Mouse (Mus musculus) gastrocnemius, postnatal 25 days (tissue): ENCODE data around the gene Uchl3. TPM values are rescaled to one million over a fixed set of nuclear protein-coding genes. Genes with fewer than 3 reads are reported as not detected.

Experiments
- DNase-seq: peaks from one replicate; pipeline ENCODE4 v3.0.0; 2022
- long read RNA-seq, 2 experiments: library from polyadenylated mRNA; stranded (forward); transcript quantifications; one replicate each; pipeline ENCODE4 v2.0.0; 2021
- total RNA-seq, 2 experiments: library from RNA; stranded (reverse); gene quantifications; 1 replicate in 1 of 2; 2 replicates in 1 of 2; pipeline ENCODE4 v1.2.3; 2021

The Uchl3 gene
- 10 to 100 TPM; 25.3 to 27.1 TPM for total RNA-seq
- long read RNA-seq, experiment 1, partial matches to known transcripts: 2 of 109 reads
- long read RNA-seq, experiment 1, other reads (novel, unspliced or antisense): 107 of 109 reads
- long read RNA-seq, experiment 2, partial matches to known transcripts: 1 of 92 reads
- long read RNA-seq, experiment 2, other reads (novel, unspliced or antisense): 91 of 92 reads

DNA sequence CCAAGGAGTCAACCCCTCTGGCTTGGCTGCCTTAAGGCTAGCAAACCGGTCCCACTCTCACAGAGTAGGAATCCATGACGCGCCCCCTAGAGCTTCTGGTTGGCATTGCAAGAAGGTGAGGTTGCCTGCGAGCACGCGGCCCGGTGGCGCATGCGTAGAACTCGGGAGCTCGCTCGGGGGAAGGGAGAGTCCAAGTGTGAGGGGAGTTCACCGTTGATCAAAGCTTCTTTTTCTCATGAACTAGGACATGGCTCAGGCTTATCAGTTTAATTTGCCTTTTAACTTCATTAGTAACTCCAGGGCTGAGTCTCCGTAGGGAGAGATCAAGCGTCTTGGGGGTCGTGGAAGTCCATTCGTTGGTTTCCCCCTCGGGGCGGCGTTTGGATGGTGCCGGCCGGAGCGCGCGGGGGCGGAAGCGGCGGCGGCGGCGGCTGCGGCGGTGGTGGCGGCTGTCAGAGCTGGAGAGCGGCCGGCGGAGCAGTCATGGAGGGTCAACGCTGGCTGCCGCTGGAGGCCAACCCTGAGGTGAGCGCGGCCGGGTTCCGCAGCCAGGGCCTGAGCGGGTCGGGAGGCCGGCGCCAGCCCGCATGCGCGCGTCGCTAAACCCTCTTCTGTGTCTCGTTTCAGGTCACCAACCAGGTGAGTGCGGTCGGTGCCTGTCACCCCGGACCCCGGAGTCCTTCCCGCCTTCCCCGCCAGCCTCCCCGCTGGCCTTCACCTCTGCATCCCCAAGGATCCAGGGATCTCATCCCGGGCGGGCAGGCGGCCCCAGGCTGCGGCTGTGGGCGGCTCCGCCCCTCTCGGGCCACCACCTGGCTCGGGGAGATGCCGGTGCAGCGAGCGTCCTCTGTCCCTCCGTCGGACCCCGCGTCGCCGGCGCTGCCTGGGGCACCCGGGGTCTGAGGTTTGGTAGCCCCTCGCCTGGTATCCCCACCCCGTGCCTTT, at the start of gene Uchl3:
Gene Uchl3, plus strand, starts transcription at position 387 of the 945 bp plus-strand sequence.
- DNase-seq: peak; percentile 86

DNA sequence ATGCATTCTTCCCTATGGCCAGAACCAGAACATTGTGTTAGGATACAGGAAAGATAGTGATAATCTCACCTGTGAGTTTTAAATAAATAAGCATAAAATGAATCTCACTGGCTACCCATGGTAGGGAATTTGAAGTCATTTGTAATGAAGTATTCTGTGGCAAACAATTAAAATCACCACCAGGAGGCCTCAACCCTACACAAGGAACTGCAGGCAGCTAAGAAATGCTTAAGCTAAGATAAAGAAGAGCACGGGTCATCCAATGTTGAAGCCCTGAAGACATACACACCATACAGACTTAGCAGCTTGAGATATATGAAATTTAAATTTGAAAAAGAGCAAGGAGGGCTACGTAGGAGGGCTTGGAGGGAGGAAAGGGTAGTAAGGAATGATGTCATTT, 47.9 kb upstream of the Uchl3 start:
- no peak for DNase-seq

DNA sequence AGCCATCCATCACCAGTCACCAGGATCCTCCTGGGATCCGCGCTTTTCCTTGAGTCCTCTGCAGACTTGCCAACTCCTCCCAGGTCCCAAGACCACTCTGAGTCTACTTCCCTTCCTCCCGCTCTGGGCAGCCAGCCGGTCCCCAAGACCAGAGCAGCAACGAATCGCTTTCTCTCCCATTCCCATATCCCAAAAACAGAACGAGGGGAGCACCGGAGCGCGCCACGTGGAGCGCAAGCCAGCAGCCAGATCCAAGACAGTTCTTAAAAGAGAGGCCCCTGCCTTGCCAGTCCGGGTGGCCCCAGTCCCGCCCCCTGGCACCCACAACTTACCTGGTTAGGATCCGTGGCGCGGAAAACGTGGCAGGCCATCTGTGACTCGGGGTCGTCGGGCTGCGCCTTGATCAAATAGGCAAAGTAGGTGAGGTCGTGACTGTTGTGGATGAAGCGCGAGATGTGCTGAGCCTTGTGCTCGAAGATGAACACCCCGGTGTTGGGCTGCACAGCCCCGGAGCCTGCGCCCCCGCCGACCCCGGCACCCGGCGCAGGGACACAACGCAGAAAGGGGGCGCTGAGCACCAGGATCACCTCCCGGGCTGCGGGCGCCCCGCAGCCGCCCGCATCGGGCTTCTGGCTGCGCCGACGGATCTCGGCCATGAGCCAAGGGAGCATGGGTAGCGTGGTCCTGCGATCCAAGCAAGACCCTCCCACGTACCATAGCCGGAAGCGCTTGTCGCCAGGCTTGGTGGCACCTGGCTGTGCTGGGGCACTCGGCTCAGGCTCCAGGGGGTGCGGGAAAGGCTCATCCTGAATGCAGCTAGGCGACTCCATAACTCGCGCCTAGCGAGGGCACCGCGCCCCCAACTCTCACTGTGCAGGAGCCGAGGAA, 45.9 kb upstream of the Uchl3 start:
- peak; percentile 20 for DNase-seq

DNA sequence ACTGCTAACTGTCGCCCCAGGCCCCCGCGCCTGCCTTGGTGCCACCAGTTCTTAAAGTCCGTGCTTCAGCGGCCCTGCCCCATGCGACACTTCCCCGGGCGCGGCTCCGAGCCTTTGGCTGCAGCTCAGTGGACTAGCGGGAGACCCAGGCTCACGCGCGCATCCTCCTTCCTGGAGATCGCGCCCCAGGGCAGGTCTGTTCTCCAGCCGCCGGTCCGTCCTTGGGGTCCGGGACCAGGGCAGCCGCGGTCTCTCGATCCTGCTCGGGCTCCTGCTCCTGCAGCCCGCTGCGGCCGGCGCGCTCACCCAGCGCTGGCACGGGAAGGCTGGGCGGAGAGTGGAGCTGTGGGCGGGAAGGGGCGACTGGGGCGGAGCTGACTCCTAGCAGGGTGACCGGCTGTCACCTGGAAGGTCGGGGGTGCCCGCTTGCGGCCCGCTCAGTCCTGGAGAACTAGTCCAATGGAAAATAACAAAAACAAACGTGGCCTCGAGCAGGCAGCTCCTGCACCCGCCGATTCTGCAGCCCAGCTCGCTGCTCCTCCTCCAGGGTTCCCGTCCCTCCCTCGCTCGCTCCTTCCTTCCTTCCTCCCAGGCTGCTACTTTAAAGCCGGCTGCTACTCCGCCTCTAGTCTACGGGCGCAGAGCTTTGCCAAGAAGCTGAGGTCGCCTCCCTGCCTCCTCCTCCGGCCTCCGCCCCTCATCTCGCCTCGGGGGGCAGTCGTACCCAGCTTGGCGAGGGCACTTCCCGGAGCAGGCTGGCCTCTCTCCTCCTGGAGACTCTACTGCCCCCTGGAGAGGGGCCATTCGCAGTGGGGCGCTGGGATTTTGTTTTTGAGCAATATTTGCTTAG, 45.0 kb upstream of the Uchl3 start, which contains the start of gene Tbc1d4:
Gene Tbc1d4, minus strand, starts transcription at position 673 of the 850 bp plus-strand sequence.
- peak; percentile 80 for DNase-seq

DNA sequence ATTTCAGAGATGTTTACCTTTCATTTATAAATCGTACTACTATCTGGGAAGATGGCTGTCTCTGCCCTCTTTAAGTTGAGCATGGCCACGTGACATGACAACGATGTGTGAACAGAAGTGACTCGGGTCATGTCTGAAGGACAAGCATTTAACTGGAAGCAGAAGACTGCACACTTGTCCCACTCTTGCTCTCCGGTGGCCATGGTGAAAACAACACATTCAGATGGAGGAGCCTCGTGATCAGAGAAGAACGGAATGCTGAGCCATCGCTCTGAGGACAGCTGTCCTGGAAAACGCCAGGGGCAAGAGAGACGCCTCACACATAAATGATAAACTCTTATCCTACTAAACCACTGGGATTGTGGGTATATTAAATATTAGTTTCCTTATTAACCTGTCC, 43.1 kb upstream of the Uchl3 start:
- DNase-seq: no peak

DNA sequence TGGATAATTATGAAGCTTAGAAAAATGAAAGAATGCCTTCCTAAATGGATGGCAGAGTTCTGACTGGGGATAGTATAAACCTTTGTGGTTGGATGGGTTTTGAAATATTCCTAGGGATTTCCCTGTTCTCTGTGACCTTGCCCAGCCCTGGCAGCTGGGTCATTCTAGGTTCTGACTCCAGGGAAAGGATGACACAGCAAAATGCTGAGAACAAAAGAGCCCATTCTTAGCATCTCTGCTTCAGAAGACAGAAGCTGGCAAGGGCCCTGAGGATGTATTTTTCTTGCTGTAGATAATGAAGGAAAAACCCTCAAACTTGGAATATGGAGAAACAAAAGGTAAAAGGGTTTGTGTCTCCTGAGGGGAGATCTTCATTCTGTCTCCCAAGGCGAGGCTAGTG, 40.6 kb upstream of the Uchl3 start:
- no peak for DNase-seq

DNA sequence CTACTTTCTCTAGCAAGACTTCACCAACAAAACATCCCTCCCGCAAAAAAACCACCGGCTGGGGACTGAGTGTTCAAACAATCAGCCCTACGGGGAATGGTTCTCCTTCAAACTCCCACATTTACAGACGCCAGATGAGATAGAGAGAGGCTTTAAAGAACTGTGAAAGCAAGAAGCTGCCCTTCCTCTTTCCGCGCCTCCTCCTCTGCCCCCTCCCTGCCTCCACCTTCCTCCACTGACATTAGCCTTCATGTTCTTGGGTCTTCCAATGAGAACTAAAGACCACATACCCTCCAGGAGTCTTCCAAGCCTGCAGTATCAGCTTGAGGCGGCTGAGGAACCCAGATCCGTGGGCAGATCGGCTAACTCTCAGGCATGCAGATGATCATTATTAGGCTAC, 37.6 kb upstream of the Uchl3 start:
- no peak for DNase-seq

DNA sequence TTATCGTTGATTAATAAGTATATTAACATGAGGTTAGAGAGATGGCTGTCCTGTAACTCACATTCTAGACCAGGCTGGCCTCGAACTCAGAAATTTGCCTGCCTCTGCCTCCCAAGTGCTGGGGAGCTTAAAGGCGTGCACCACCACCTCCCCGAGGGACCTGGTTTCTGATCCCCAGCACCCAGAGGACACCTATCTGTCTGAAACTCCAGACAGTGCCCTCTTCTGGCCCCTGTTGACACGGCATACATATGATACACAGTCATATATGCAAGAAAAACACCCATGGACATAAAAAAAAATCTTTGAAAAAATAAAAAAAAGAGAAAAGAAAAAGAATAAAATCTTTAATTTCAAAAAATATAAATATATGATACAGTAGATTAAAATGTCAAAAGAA, 36.1 kb upstream of the Uchl3 start:
- DNase-seq: no peak

DNA sequence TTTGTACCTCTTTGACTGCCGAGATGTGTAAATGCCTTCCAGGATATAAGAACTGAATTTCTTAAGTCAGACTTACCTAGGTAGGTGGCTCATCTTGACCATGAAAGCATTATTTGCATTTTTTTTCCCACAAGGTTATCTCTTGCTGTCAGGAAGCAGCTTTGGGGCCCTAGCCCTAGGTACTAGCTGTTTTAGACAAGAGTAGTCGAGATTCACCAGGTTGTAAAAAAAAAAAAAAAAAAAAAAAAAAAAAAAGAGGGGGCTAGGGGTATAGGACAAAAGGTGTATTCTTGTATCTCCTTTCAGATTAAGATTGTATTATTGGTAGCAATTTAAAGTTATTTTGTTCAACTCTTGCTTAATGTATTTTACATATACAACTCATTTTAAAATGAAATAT, 23.2 kb upstream of the Uchl3 start:
- no peak for DNase-seq

DNA sequence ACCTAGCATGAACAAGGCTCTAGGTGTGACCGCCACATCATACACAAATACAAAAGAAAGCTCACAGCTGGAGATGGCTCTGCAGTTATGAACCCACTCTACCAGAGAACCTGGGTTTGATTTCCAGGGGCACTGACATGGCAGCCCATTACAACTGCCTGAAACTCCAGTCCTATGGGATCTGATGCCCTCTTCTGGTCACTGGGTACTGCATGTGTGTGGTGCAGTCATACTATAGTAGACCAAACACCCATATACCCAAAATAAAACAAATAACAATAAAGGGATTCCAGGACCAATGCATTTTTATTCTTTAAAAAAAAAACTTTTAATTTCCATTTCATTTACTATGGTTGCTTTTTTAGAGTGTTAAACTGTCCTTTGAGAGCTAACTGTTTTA, 18.0 kb upstream of the Uchl3 start:
- no peak for DNase-seq

DNA sequence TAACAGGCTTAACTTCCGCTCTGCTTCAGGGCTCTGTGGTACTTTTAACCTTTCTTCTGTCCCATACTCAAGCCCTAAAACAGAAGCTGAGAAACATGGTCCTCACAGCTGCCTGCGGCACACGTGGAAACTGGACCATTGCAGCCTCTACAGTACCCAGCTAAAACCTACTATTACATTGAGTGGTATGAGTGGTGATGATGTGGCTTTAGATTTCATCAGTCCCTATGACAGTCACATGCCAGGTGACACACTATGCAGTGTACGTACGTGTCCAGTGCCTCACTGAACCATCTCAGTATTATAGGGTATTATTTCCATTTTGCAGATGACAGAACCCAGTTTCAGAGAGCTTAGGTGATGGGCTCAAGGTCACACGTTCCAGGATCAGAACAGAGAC, 16.4 kb upstream of the Uchl3 start:
- DNase-seq: no peak

DNA sequence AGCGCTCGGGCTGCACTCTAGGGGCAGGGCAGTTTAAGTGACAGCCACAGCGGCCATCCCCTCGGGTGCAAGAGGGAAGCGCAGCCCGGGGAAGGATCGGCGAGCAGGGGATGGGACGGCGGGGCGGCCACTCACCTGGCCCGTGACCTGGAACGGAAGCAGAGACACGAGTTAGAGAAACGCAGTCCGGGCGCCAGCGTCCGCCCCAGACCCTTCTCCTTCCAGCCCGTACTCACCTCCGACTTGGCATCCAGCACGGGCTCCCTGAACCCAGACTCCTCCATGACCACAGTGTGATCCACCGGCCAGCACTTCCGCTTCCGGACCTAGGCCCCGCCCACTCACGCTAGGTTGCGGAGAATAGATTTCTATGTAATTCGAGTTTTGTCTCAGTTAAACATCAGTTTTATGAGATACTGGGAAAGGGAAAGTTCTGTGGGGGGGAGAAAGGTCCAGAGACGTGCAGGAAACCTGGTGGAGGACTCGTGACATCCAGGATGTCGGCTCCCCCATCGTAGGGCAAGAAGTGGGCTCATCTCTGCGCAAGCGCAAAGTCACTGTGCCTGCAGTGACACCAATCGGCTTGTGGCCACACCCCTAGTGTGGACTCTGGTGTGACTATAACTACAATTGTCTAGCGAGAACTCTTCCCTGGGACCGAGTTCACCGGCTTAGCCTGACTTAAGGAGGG, 13.5 kb upstream of the Uchl3 start, which contains the start of gene Commd6:
Gene Commd6, minus strand, starts transcription at position 534 of the 691 bp plus-strand sequence.
- DNase-seq: peak; percentile 90

DNA sequence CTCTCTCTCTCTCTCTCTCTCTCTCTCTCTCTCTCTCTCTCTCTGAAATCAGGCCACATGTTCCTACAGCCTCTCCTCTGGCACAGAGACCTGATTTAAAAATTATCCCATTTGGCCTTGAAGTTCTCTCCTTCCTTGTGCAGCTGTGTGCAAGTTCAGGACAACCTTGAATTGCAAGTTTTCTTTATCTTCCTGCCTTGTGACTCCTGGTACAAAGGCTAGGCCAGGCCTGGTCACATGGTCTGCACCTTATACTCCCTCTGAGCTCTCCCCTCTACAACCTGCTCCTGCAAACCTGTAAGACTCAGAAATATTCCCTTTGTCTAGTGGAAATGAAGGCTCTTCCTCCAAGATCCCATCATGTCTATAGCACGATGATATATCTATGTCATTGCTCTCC, 8.8 kb upstream of the Uchl3 start:
- no peak for DNase-seq

DNA sequence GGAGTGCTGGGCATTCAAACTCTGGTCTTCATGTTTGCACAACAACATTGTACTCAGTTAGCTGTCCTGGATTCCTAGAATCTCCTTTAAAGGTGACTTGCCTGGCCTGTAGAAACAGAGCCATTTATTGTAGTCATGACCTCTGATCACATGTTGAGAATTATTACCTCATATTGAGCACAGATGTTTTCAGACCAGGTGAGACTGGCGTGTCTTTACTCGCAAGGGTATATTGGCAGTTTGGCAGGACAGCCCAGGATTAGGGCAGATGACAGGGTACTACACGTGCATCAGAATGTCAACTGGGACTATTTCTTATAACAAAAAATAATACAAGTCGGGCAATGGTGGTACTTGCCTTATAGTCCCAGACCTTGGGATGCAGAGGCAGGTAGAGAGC, 3.2 kb upstream of the Uchl3 start:
- no peak for DNase-seq

DNA sequence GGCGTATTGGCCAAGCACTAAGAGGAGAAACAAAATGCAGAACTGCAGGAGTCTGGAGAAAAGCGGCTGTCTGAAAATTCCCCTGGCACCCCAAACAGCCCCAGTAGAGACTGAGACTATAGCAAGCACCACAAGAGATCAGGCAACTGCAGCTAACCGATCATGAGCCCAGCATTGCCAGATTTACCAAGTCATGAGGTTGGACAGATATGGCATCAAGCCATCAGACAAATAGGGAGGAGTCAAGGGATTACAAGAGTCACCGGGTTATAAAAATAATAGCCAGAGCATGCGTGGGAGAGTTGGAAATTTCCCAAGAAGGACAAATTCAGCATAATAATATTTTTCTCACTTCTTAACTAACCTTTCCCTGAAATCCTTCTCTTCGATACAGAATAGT, 1.2 kb upstream of the Uchl3 start:
- no peak for DNase-seq

DNA sequence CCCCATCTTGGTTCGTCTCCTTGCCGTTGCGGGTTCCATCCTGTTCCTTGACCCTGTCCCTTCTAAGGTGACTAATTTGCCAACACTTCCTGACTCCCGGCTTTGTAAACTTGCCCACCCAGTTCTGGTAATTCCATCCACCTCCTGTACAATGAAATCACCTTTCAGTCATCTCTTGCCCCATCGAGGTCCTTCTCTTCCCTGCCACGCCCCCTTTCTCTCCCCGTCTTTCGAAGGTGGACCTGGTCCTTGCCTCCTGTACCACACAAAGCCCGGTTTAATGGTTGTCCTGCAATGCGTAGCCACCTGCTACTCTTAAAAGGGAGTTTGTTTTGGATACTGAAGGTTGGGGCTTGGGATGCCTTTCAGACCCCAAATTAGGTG, 751 bp downstream of the Uchl3 start:
- no peak for DNase-seq

DNA sequence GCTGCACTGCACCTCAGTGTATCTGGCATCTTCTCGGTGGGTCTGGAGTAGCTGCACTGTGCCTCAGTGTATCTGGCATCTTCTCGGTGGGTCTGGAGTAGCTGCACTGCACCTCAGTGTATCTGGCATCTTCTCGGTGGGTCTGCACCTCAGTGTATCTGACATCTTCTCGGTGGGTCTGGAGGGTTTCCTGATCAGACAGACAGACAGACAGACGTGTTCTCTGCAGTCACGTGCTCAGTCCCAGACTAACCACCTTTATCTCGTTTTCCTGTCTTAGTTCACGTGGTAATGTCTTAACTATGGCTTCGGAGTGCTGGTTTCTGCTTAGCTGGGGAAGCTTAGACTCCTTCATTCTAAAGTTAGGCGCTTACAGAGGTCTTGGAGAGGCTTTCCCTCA, 2.5 kb downstream of the Uchl3 start:
- no peak for DNase-seq

DNA sequence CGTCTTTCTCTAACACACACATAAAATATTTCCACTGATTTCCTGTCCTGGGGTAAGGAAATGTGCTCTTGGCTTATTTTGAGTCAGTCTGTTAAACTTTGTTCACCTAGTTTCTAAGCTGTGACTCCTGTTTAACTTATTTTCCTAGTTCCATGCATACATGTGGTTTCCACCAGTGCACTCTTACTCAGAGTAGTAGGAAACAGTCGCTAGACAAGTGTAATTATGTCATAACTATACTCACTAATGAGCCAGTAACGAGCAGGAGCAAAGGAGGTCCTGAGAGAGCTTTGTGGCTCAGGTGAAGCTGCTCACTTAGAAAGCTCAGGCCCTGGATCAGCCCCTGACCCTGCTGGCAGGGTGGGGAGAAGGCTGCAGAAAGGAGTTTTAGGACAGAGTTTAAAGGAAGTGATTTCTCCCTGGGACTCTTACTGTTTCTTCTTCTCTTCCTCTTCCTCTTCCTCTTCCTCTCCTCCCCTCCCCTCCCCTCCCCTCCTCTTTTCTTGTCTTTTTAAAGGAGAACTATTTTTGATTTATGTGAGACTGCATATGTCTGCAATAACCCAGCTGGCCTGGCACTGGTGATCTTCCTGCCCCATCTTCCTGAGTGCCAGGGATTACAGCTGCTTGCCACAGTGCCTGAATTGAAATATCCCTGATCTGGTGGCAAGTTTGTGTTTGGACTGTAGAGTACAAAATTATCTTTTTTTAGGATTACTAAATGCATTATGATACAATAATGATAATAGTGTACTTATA, 8.1 kb downstream of the Uchl3 start:
- DNase-seq: no peak

DNA sequence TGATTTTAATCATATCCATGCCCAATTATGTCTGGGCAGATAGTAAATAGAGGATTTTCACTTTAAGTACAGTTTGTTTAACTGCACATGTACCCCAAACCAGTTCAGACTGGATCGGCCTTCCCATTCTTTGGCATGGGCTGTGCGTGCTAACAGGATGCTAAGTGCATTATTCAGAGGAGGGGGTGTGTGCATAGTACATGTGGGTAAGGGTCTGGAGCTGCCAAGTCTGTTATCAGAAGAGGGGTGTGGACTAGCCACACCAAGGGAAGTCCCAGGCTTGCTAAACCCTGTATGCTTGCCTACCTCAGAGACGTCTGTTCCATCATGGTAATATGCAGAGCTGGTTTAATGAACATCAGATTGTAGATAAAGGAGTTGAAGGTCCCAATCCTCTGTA, 10.5 kb downstream of the Uchl3 start:
- DNase-seq: no peak

DNA sequence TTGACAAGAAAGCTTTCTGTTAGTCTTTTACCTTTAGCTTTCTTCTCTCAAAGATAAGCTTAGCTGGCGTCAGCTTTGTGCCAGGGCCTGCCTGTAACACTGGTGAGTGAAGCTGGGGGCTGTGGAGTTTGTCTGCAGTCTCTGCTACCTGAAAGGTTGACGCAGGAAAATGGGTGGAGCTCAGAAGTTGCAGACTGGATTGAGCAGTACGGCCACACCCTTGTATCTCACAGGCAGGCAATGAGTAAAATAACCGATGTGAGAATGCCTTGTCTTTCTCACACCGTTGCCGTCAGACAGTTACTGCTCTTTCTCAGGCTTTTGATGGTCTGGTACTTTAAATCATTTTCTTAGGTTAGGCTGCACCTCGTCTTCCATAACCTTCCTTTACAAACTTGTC, 12.3 kb downstream of the Uchl3 start:
- DNase-seq: no peak
